Comparison of ENCODE assay signal across 9 mouse cellular contexts in the genomic region with DNA sequence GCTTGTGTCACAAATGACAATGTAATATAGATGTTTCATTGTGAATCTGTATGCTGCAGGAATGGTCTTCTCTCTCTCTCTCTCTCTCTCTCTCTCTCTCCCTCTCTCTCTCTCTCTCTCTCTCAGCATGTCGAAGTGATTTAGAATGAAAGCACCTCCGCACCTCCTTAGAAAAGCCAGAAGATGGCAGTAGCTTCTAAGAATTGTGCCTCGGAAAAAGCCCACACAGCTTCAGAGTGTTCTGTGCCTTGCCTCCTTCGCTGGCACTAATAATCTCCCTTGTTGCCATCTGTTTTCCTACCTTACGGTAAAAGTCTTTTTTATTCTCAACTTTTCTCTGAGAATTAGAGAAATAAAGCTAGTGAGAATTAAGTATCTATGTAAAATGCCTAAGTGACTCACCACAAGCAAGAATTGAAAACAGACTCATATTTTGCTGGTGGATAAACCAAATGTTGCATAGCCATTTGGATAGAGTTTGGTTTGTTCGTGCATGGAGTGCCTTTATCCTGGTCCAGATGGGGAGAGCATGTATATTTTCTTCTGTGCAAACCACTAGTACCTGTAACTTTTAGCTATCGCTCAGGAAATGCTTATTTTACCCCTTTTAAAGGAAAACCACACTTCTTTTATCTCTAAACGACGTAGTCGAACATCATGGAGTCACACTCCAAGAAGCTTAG.
A peak's percentile ranks its signal among the peaks of the same experiment; 100 is the strongest.
DNase-seq lines count a peak whose midpoint lies in the region; ATAC-seq and TF ChIP-seq lines count a peak whose summit lies in the region.
"Had no signal": no experiment of that assay in that cellular context is flagged by ENCODE, and none has a peak within 500 bp of the region (broad histone marks: within the 10 kb centered on the region; RNA-seq: fewer than 3 reads in every experiment).

No protein-coding gene starts in this region.

- DNase-seq in frontal cortex, adult 2 months (ENCODE audit: extremely low spot score in 1 of 2, low spot score in 1 of 2): peak; percentile 39 to 79
- DNase-seq in frontal cortex, postnatal 14 days (ENCODE audit: low spot score in 2 of 2): no peak
- peak; percentile 53 to 63 for DNase-seq in right cerebral cortex, adult 2 months (ENCODE audit: low spot score in 2 of 2)
- no peak for DNase-seq in right cerebral cortex, postnatal 14 days
- DNase-seq in yolk sac, embryonic 10.5 days (ENCODE audit: low spot score): no peak
- no peak for DNase-seq in cerebellum, postnatal 4 days (ENCODE audit: low spot score in 2 of 2)

- WGBS in intestine, postnatal 0 days: 47% methylated on average over 10 of the region's 10 CpGs
- 48% methylated on average over 10 of the region's 10 CpGs for WGBS in heart, embryonic 12.5 days

- TF ChIP-seq CTCF in intestine, postnatal 0 days (IDR thresholded peaks at IDR 0.05; ENCODE audit: low read depth): peak; percentile 66

- H3K27me3 ChIP-seq in intestine, postnatal 0 days (replicated peaks; ENCODE audit: control insufficient read depth, insufficient read depth, low read length): no peaks in the 10 kb centered on the region
- no peaks in the 10 kb centered on the region for H3K27me3 ChIP-seq in heart, embryonic 12.5 days (replicated peaks)

- no peak overlapping the region for H3K9ac ChIP-seq in intestine, postnatal 0 days (ENCODE audit: low read depth, low read length)
- H3K9ac ChIP-seq in heart, embryonic 12.5 days: no peak overlapping the region

- no peak overlapping the region for H3K4me3 ChIP-seq in intestine, postnatal 0 days (ENCODE audit: low read depth, low read length)
- H3K4me3 ChIP-seq in heart, embryonic 12.5 days: no peak overlapping the region

- no peak for ATAC-seq in intestine, postnatal 0 days
- no peak for ATAC-seq in heart, embryonic 12.5 days (ENCODE audit: insufficient number of reproducible peaks, low FRiP score)

- H3K36me3 ChIP-seq in intestine, postnatal 0 days (ENCODE audit: control insufficient read depth, insufficient read depth): no peaks in the 10 kb centered on the region
- H3K36me3 ChIP-seq in heart, embryonic 12.5 days: no peaks in the 10 kb centered on the region
- H3K36me3 ChIP-seq: G1E had no signal

- H3K4me1 ChIP-seq in intestine, postnatal 0 days (replicated peaks; ENCODE audit: control insufficient read depth, insufficient read depth, low read length): no peaks in the 10 kb centered on the region
- H3K4me1 ChIP-seq in heart, embryonic 12.5 days (replicated peaks): no peaks in the 10 kb centered on the region

- no peak overlapping the region for H3K4me2 ChIP-seq in intestine, postnatal 0 days (replicated peaks; ENCODE audit: low read depth)
- H3K4me2 ChIP-seq in heart, embryonic 12.5 days: no peak overlapping the region

- no peaks in the 10 kb centered on the region for H3K9me3 ChIP-seq in intestine, postnatal 0 days (ENCODE audit: control insufficient read depth)
- no peaks in the 10 kb centered on the region for H3K9me3 ChIP-seq in heart, embryonic 12.5 days (replicated peaks)
- H3K9me3 ChIP-seq: G1E had no signal

- no peak overlapping the region for H3K27ac ChIP-seq in intestine, postnatal 0 days (ENCODE audit: low read depth, low read length)
- no peak overlapping the region for H3K27ac ChIP-seq in heart, embryonic 12.5 days (ENCODE audit: poor library complexity, severe bottlenecking)

Comparison
In these comparisons a context has a peak if more than half of its experiments do, and no peak if none do; other contexts are left out.
1. DNase-seq: peak in frontal cortex, adult 2 months (2 of 2) and right cerebral cortex, adult 2 months (2 of 2); none in frontal cortex, postnatal 14 days (0 of 2), right cerebral cortex, postnatal 14 days (single experiment), yolk sac, embryonic 10.5 days (single experiment) and cerebellum, postnatal 4 days (0 of 2).